Mouse (Mus musculus): ENCODE measurements at regions not wholly inside any gene's neighbourhood (a gene's known extent, or its start where the extent isn't known, plus 50 kb on each side); places are given as distances from the start of the nearest gene placed in this dataset.

DNA sequence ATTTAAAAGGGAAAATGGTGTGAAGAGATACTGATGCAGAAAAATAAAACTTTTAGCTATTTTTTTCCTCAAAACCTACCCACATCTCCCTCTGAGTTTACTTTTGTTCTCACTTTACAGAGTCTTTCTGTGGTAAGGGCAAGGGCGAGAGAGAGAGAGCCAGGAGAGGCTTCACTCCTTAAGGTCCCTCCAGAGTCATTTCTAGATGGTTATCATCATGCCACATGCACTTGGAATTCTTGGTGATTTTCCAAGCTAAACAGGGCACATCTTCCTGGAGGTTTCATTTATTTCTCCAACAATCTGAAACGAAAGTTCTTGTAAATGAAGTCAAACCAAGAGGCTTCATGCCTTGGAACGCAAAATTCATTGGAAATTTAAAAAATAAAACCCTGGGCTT lies 130.0 kb upstream of the Cdkn2b start:
- TF ChIP-seq POLR2A (IDR thresholded peaks at IDR 0.05; ENCODE audit: borderline replicate concordance, insufficient read depth, low read length) (no peak), CTCF (IDR thresholded peaks at IDR 0.05; ENCODE audit: borderline replicate concordance, insufficient read depth, low read depth, low read length) (no peak)

Measured in cerebellum, adult 2 months (tissue).